Mouse (Mus musculus) gastrocnemius, postnatal 25 days (tissue): Measurements from ENCODE around the gene Vav2. TPM values are rescaled to one million over a fixed set of nuclear protein-coding genes. Genes with fewer than 3 reads are reported as not detected.

ENCODE experiments used
- DNase-seq: peaks from one replicate; pipeline ENCODE4 v3.0.0; 2022
- total RNA-seq, 2 experiments: library from RNA; stranded (reverse); gene quantifications; 1 replicate in 1 of 2; 2 replicates in 1 of 2; pipeline ENCODE4 v1.2.3; 2021

Gene Vav2
- total RNA-seq, 2 experiments from 2014 or later = 2.4 to 4.4 TPM

DNA sequence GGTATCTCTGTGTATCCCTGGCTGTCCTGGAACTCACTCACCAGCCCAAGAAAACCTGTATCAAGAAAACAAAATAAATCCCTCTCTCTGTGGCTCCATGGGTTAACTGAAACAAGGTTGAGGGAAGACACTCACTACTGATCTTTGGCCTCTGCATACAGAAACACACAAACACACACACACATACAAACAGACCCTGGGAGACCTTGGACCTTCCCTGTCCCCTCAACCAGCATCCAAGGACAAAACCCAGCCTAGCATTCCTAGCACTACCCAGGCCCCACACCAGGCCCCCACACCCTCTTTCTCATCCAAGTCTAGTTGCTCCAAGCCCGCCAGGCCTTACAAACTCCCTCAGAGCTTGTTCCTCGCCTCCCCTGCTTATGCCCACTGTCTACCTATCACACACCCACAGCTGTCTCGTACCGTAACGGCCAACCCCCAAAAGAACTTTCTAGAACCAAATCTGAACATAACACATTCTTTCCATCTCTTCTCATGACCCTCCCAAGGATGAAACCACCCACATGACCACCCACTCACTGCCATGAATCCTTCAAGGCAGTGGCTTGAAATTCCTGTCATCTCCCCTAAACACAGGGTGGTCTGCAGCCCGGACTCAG is 16.2 kb downstream of the Vav2 start:
- DNase-seq = no peak

- DNase-seq = no peak
Measured at GRCm38 (mm10) chr2:27408194-27408593, 18.6 kb downstream of the Vav2 start.

- DNase-seq = no peak
Measured at GRCm38 (mm10) chr2:27406928-27407327, 19.9 kb downstream of the Vav2 start.

- no peak for DNase-seq
Measured at GRCm38 (mm10) chr2:27405094-27405884, 21.5 kb downstream of the Vav2 start.

- DNase-seq = no peak
Measured at GRCm38 (mm10) chr2:27404375-27405093, 22.3 kb downstream of the Vav2 start.

GRCm38 (mm10) chr2:27401544-27401943 is 25.3 kb downstream of the Vav2 start:
- no peak for DNase-seq

- no peak for DNase-seq
Measured at GRCm38 (mm10) chr2:27400083-27400482, 26.8 kb downstream of the Vav2 start.

DNA sequence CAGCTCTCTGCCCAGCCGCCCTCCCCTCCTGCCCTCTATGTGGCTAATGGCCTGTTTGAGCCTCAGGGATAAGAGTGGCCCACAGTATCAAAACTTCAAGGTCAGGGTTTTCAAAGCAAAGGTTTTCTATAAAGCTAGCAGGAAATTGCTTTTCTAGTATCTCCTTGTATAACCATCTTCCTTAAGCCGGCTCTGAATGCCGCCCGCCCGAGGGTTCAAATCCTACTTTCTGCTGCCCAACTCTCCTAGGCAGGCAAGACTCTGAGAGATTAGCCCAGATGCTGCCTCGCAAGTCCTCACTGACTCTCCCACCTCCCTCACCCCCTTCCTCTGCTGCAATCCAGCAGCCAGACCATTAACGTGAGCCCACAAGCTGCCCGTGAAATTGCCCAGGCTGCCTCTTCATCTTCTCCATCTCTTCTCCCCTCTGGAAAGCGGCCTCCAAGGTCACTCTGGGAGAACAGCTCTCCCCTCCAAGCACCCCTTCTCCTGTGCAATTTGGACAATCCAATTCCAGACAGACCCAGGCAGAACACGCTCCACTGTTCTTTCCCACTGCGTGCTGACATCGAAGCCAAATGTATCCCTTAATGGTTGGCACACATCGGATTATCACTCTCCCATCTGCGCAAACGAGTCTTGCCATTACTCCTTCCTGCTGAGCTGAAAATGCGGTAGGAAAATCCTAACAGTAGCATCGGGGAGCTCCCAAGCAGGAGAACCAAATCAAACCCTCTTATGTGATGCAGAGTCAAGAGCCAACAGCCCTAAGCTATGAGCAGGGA is 30.0 kb downstream of the Vav2 start:
- no peak for DNase-seq

GRCm38 (mm10) chr2:27394158-27394832 is 32.5 kb downstream of the Vav2 start:
- no peak for DNase-seq

GRCm38 (mm10) chr2:27392278-27392677 is 34.6 kb downstream of the Vav2 start:
- peak; percentile 52 for DNase-seq

DNA sequence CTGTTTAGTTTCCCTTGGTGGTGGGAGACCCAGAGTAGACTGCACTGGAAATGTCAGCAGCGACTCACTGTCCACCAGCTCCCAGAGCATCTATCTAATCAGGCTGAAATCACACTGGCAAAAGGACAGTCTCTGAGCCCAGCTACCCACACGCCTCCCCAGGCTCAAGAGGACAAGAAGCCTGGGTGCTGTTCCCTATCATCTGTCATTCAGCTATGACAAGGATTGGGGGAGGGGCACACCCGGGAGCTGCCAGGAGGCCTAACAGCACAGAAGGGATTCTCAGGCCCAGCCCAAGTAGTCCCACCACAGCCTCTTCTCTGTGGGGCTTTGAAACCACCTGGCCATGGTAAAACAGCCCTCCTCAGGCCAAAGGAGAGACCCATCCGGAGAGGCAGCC is 36.1 kb downstream of the Vav2 start:
- no peak for DNase-seq

- DNase-seq = no peak
Measured at GRCm38 (mm10) chr2:27390325-27390724, 36.5 kb downstream of the Vav2 start.

DNA sequence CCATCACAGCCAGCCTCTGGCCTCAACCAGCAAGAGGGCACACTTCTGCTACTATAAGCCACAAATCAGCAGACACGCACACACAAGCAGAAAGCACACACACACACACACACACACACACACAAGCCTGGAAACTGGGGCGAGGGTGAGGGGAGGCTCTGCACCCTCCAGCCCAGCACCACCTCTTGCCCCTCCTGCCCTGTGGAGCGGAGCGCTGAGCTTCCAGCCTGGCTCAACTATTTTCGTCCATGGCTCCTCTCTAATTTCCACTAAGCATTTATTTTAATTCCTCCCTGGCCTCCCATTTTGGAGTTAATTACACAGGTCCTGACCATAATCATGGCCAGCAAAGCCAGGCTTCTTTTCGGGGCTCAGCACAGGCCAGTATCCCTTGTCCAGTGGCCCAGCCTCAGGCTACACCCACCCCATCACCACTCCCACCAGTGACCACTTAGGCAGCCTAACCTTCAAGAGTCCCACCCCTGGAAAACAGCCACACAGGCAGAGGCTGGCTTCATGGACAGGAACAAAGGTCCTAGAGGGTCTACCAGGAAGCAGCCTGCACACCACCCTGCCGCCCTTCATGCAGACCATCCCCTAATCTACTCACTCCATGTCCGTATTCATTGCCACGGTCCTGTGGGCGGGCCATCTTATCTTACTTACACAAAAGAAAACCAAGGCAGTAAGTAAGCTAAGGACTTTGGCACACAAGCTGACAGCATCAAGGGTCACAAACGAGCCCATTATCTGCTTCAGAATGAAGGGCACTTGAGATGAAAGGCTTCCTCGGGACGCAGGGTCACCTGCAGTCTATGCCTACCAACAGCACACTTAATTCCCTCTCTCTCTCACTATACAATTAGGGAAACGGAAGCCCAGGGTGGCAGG is 37.3 kb downstream of the Vav2 start:
- DNase-seq = no peak

GRCm38 (mm10) chr2:27387209-27387608 is 39.6 kb downstream of the Vav2 start:
- no peak for DNase-seq

DNA sequence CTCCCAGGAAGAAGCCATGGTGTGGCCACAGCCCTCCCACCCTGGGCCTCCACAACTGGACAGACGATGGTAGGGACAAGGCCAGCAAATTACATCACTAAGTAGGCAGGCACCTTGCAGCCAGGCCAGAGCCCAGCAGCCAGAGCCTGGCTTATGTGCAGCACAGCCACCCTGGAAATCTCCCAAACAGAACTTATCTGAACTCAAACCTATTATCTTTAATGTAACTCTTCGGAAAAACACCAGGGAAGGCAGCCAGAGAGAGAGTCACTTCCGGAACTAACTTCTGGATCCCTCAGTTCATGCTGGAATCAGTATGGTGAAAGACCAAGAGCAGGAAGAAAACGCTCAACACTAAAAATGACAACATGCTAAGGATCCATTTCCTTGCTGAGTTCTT is 45.1 kb downstream of the Vav2 start:
- DNase-seq = peak; percentile 31

DNA sequence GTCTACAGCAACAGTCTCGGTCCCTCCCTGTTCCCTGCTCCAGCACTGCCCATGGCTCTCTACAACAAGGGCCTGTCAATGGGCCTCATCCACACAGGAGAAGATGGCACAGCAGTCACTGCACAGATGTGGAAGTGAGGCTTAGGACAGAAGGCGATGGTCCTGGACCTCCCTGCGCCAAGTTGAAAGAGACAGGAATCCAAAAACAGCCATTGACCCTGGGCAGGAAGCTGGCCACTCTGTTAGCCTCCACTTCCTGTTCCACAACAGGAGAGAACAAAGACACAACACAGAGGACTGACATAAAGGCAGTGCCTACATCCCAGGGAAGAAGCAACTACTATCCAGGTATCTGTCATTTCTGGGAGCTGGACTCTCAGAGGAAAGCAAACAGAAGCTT is 45.6 kb downstream of the Vav2 start:
- no peak for DNase-seq

- no peak for DNase-seq
Measured at GRCm38 (mm10) chr2:27377876-27378275, 49.0 kb downstream of the Vav2 start.

- no peak for DNase-seq
Measured at GRCm38 (mm10) chr2:27377164-27377563, 49.7 kb downstream of the Vav2 start.

DNA sequence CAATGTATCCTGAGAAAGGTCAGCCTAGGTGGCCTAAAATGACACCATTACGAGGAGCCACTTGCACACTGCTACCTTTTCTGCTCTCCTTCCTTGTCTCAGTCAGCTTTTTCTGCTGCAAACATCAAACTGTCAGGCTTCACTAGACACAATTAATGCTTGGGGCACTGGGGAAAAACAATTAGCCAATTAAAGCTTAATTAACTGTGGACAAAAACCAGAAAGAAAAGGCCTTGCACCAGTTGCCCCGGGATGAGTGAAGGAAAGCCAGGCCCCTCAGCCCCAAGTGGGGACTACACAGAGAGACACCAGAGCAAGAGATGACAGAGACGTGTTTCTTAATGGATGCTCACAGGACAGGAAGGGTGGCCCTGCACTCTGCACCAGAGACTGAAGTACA is 51.7 kb downstream of the Vav2 start:
- DNase-seq = no peak

DNA sequence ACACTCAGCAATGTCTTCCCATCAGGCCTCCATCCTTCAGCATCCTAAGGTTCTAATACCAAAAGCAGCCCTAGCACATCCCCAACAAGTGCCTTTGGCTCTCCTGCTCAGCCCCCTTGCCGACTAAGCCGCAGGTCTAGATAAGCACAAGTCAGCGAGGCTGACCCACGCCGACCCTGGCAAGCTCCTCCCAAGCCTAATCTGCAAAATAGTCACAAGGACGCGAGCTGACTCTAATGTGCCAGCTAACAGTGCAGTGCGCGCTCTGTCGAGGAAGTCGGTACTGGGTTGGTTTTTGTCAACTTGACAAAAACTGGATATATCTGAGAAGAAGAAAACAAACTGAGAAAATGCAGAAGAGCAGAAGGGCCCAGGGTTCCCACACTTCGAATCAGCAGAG is 53.5 kb downstream of the Vav2 start:
- no peak for DNase-seq

DNA sequence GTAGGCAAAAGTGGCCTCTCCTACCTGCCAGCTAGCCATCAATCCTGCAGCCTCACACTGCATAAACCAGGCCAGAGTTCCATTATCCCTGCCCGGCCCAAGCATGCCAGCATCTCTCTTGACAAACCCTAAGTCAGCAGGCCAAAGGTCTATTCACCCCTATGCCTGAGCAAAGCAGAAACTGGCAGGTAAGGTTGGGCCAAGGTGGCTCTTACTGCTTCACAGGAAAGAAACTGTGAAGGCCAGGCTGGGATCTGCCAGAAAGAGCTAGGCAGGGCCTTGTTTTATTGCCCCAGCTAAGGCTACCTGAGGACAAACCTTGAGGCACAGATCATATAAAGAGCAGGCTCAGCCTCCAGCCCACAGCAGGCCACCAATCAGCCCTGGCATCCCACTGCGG is 55.4 kb downstream of the Vav2 start:
- DNase-seq = no peak
